ENCODE assay signal across 22 mouse cellular contexts in the genomic region with DNA sequence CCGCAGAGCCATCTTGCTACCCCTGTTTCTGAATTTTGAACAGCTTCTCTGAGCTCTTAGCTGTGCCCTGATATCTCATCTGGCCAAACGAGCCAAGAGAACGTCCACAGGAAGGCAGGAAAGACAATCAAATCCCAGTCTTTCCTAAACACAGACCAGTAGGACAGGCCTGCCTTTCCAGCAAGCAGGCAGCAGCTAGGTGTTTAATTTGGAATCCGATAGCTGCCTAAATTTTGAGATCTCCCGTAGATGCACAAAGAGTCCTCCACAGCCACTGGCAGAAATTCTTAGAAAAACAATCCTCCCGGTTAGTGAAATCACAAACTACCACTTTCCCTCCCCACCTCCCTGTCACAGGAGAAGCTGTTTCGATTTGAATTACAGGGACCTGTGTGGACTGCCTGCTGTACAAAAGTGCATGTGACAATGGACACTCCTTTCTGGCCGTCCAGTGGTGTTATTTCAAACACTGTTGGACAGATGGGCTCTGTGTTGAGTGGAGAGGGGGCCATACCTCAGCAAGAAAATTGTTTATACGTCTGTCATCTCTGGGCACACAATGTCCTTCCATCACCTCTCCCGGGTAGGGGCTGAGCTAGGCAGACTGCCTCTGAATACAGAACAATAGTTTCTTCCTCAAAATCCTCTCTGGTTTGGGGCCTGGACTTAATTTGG. TPM values are rescaled to one million over a fixed set of nuclear protein-coding genes. Genes with fewer than 3 reads are reported as not detected.
DNase-seq lines count a peak whose midpoint lies in the region; ATAC-seq lines count a peak whose summit lies in the region.
"Had no signal": no experiment of that assay in that cellular context is flagged by ENCODE, and none has a peak within 500 bp of the region (broad histone marks: within the 10 kb centered on the region; RNA-seq: fewer than 3 reads in every experiment).

No protein-coding gene starts in this region.

- H3K4me1 ChIP-seq in forebrain, embryonic 10.5 days: peaks cover 48% of the 10 kb centered on the region
- 0 out of 2 replicates have a peak, but pooled peaks cover 4% of the 10 kb centered on the region for H3K4me1 ChIP-seq in forebrain, embryonic 15.5 days
- H3K4me1 ChIP-seq in neural tube, embryonic 11.5 days (ENCODE audit: control insufficient read depth, insufficient read depth, low read length): peaks cover 10% of the 10 kb centered on the region; the same call in 1 of the 2 replicates
- H3K4me1 ChIP-seq in neural tube, embryonic 15.5 days: peaks cover 7% of the 10 kb centered on the region; the same call in 1 of the 2 replicates
- 0 out of 2 replicates have a peak, but pooled peaks cover 14% of the 10 kb centered on the region for H3K4me1 ChIP-seq in hindbrain, embryonic 15.5 days (replicated peaks)
- H3K4me1 ChIP-seq in neural tube, embryonic 13.5 days (replicated peaks): peaks cover 33% of the 10 kb centered on the region
- H3K4me1 ChIP-seq: intestine, embryonic 15.5 days had no signal

- 62% methylated on average over 10 of the region's 10 CpGs for WGBS in forebrain, embryonic 10.5 days
- 52% methylated on average over 10 of the region's 10 CpGs for WGBS in forebrain, embryonic 15.5 days
- WGBS in neural tube, embryonic 11.5 days: 39% methylated on average over 10 of the region's 10 CpGs
- WGBS in neural tube, embryonic 15.5 days: 52% methylated on average over 10 of the region's 10 CpGs
- 52% methylated on average over 10 of the region's 10 CpGs for WGBS in hindbrain, embryonic 15.5 days
- WGBS in neural tube, embryonic 13.5 days: 47% methylated on average over 10 of the region's 10 CpGs

- H3K36me3 ChIP-seq in forebrain, embryonic 10.5 days (replicated peaks): no peaks in the 10 kb centered on the region
- no peaks in the 10 kb centered on the region for H3K36me3 ChIP-seq in forebrain, embryonic 15.5 days
- no peaks in the 10 kb centered on the region for H3K36me3 ChIP-seq in neural tube, embryonic 11.5 days (ENCODE audit: control insufficient read depth, insufficient read depth, low read length)
- no peaks in the 10 kb centered on the region for H3K36me3 ChIP-seq in neural tube, embryonic 15.5 days
- H3K36me3 ChIP-seq in hindbrain, embryonic 15.5 days: no peaks in the 10 kb centered on the region
- no peaks in the 10 kb centered on the region for H3K36me3 ChIP-seq in neural tube, embryonic 13.5 days
- H3K36me3 ChIP-seq: intestine, embryonic 15.5 days had no signal

- peak overlapping the region; percentile 42; the same call in 1 of the 2 replicates for H3K27ac ChIP-seq in forebrain, embryonic 10.5 days
- no peak overlapping the region for H3K27ac ChIP-seq in forebrain, embryonic 15.5 days (replicated peaks)
- H3K27ac ChIP-seq in neural tube, embryonic 11.5 days (ENCODE audit: low read depth, low read length): no peak overlapping the region
- no peak overlapping the region for H3K27ac ChIP-seq in neural tube, embryonic 15.5 days (replicated peaks)
- H3K27ac ChIP-seq in hindbrain, embryonic 15.5 days (replicated peaks): peak overlapping the region; percentile 7; the same call in 1 of the 2 replicates
- H3K27ac ChIP-seq in neural tube, embryonic 13.5 days (replicated peaks): peak overlapping the region; percentile 33; the same call in 1 of the 2 replicates
- H3K27ac ChIP-seq: heart, adult 2 months; intestine, embryonic 15.5 days; left cerebral cortex, adult 2 months had no signal

- no peaks in the 10 kb centered on the region for H3K9me3 ChIP-seq in forebrain, embryonic 10.5 days
- H3K9me3 ChIP-seq in forebrain, embryonic 15.5 days: no peaks in the 10 kb centered on the region
- 0 out of 2 replicates have a peak, but pooled peaks cover 2% of the 10 kb centered on the region for H3K9me3 ChIP-seq in neural tube, embryonic 11.5 days (ENCODE audit: control insufficient read depth, low read length)
- no peaks in the 10 kb centered on the region for H3K9me3 ChIP-seq in neural tube, embryonic 15.5 days (replicated peaks)
- no peaks in the 10 kb centered on the region for H3K9me3 ChIP-seq in hindbrain, embryonic 15.5 days
- no peaks in the 10 kb centered on the region for H3K9me3 ChIP-seq in neural tube, embryonic 13.5 days
- H3K9me3 ChIP-seq: intestine, embryonic 15.5 days had no signal

- no peak for ATAC-seq in forebrain, embryonic 15.5 days (replicated peaks)
- ATAC-seq in neural tube, embryonic 11.5 days (ENCODE audit: insufficient read depth, low FRiP score, low TSS enrichment): peak; percentile 21; the same call in 1 of the 2 replicates
- ATAC-seq in neural tube, embryonic 15.5 days (ENCODE audit: low FRiP score): no peak; the same call in 1 of the 2 replicates
- 0 out of 2 replicates have a peak, but pooled peaks have one; percentile 3 for ATAC-seq in hindbrain, embryonic 15.5 days (ENCODE audit: low FRiP score, low read depth)
- peak; percentile 13; the same call in 1 of the 2 replicates for ATAC-seq in neural tube, embryonic 13.5 days (ENCODE audit: low read depth)
- ATAC-seq: activated CD4-positive, CD25-positive, alpha-beta regulatory T cell, adult 4 months; forebrain, embryonic 16.5 days; intestine, embryonic 15.5 days; liver, postnatal 0 days had no signal

- no peak overlapping the region for H3K4me3 ChIP-seq in forebrain, embryonic 10.5 days
- H3K4me3 ChIP-seq in forebrain, embryonic 15.5 days: no peak overlapping the region
- no peak overlapping the region for H3K4me3 ChIP-seq in neural tube, embryonic 11.5 days (ENCODE audit: low read depth, low read length)
- H3K4me3 ChIP-seq in neural tube, embryonic 15.5 days (replicated peaks): no peak overlapping the region
- H3K4me3 ChIP-seq in hindbrain, embryonic 15.5 days: no peak overlapping the region
- H3K4me3 ChIP-seq in neural tube, embryonic 13.5 days: no peak overlapping the region
- H3K4me3 ChIP-seq: heart, adult 2 months; intestine, embryonic 15.5 days; left cerebral cortex, adult 2 months had no signal

- no peak for DNase-seq in forebrain, embryonic 10.5 days (ENCODE audit: extremely low spot score, low spot score)
- DNase-seq in neural tube, embryonic 11.5 days (ENCODE audit: low spot score): no peak
- no peak for DNase-seq in frontal cortex, adult 2 months (ENCODE audit: extremely low spot score in 1 of 2, low spot score in 1 of 2)
- no peak for DNase-seq in heart, adult 8-10 months (ENCODE audit: low spot score)
- DNase-seq: adrenal gland, postnatal 25 days; cerebellum, adult 9-10 months; gastrocnemius, postnatal 10 days; heart, adult 2 months; heart, postnatal 10 days; liver, postnatal 0 days; lung, postnatal 36 days; right cerebral cortex, postnatal 25 days had no signal

- H3K4me2 ChIP-seq in forebrain, embryonic 15.5 days (replicated peaks): no peak overlapping the region
- H3K4me2 ChIP-seq in neural tube, embryonic 11.5 days (ENCODE audit: low read depth): no peak overlapping the region
- no peak overlapping the region for H3K4me2 ChIP-seq in neural tube, embryonic 15.5 days
- H3K4me2 ChIP-seq in hindbrain, embryonic 15.5 days: no peak overlapping the region
- no peak overlapping the region for H3K4me2 ChIP-seq in neural tube, embryonic 13.5 days
- H3K4me2 ChIP-seq: intestine, embryonic 15.5 days had no signal

- no peak overlapping the region for H3K9ac ChIP-seq in forebrain, embryonic 15.5 days (replicated peaks)
- H3K9ac ChIP-seq in neural tube, embryonic 11.5 days (ENCODE audit: low read length): no peak overlapping the region
- H3K9ac ChIP-seq in neural tube, embryonic 15.5 days (replicated peaks): no peak overlapping the region
- no peak overlapping the region for H3K9ac ChIP-seq in hindbrain, embryonic 15.5 days
- no peak overlapping the region for H3K9ac ChIP-seq in neural tube, embryonic 13.5 days
- H3K9ac ChIP-seq: intestine, embryonic 15.5 days; liver, postnatal 0 days had no signal

- H3K27me3 ChIP-seq in forebrain, embryonic 10.5 days (ENCODE audit: poor library complexity, severe bottlenecking): peaks cover 8% of the 10 kb centered on the region; the same call in 1 of the 2 replicates
- H3K27me3 ChIP-seq in forebrain, embryonic 15.5 days: no peaks in the 10 kb centered on the region
- no peaks in the 10 kb centered on the region for H3K27me3 ChIP-seq in neural tube, embryonic 11.5 days (ENCODE audit: control insufficient read depth, insufficient read depth, low read length)
- H3K27me3 ChIP-seq in neural tube, embryonic 15.5 days (replicated peaks): 0 out of 2 replicates have a peak, but pooled peaks cover 5% of the 10 kb centered on the region
- H3K27me3 ChIP-seq in hindbrain, embryonic 15.5 days: no peaks in the 10 kb centered on the region
- peaks cover 16% of the 10 kb centered on the region for H3K27me3 ChIP-seq in neural tube, embryonic 13.5 days
- H3K27me3 ChIP-seq: intestine, embryonic 15.5 days had no signal

RNA-seq across cellular contexts. Expression of gene Gm5089, which starts 24.2 kb away (rescaled TPM):
- 1.0 and 1.9 TPM in 2 replicates for polyA plus RNA-seq in forebrain, embryonic 10.5 days (2016; fragmentation: Nextera tagmentation; extraction: Ambion mirVana)
- polyA plus RNA-seq in forebrain, embryonic 15.5 days (2015; fragmentation: Nextera tagmentation; extraction: Ambion mirVana): 0.74 and 0.75 TPM in 2 replicates
- polyA plus RNA-seq in neural tube, embryonic 11.5 days (2014; fragmentation: Nextera tagmentation; extraction: Ambion mirVana): 0.23 and 0.35 TPM in 2 replicates
- polyA plus RNA-seq in neural tube, embryonic 15.5 days (2015; fragmentation: Nextera tagmentation; extraction: Ambion mirVana): 0.14 and 0.60 TPM in 2 replicates
- polyA plus RNA-seq in hindbrain, embryonic 15.5 days (2015; fragmentation: Nextera tagmentation; extraction: Ambion mirVana): 2.4 and 2.7 TPM in 2 replicates
- 0.46 and 0.62 TPM in 2 replicates for polyA plus RNA-seq in neural tube, embryonic 13.5 days (2015; fragmentation: Nextera tagmentation; extraction: Ambion mirVana)
- 0.06 and 0.10 TPM in 2 replicates for polyA plus RNA-seq in frontal cortex, adult 2 months (2012; rRNA removed)
- total RNA-seq in heart, adult 8-10 months (2022): not detected
- total RNA-seq: adrenal gland, postnatal 25 days; gastrocnemius, postnatal 10 days; heart, adult 2 months; heart, postnatal 10 days; monocyte, adult 5-6 weeks had no signal
- polyA plus RNA-seq: activated CD4-positive, CD25-positive, alpha-beta regulatory T cell, adult 4 months; heart, adult 2 months; intestine, embryonic 15.5 days; limb, embryonic 14.5 days; liver, postnatal 0 days had no signal

RNA-seq across cellular contexts. Expression of gene Zic5, which starts 38.8 kb away (rescaled TPM):
- 20.7 and 21.5 TPM in 2 replicates for polyA plus RNA-seq in forebrain, embryonic 10.5 days (2016; fragmentation: Nextera tagmentation; extraction: Ambion mirVana)
- 14.2 and 15.2 TPM in 2 replicates for polyA plus RNA-seq in forebrain, embryonic 15.5 days (2015; fragmentation: Nextera tagmentation; extraction: Ambion mirVana)
- 10.3 and 10.8 TPM in 2 replicates for polyA plus RNA-seq in neural tube, embryonic 11.5 days (2014; fragmentation: Nextera tagmentation; extraction: Ambion mirVana)
- 3.9 and 6.2 TPM in 2 replicates for polyA plus RNA-seq in neural tube, embryonic 15.5 days (2015; fragmentation: Nextera tagmentation; extraction: Ambion mirVana)
- polyA plus RNA-seq in hindbrain, embryonic 15.5 days (2015; fragmentation: Nextera tagmentation; extraction: Ambion mirVana): 13.8 and 17.9 TPM in 2 replicates
- polyA plus RNA-seq in neural tube, embryonic 13.5 days (2015; fragmentation: Nextera tagmentation; extraction: Ambion mirVana): 8.4 and 8.6 TPM in 2 replicates
- polyA plus RNA-seq in frontal cortex, adult 2 months (2012; rRNA removed): 2.9 and 3.4 TPM in 2 replicates
- not detected for total RNA-seq in heart, adult 8-10 months (2022)
- total RNA-seq: adrenal gland, postnatal 25 days; gastrocnemius, postnatal 10 days; heart, adult 2 months; heart, postnatal 10 days had no signal
- polyA plus RNA-seq: heart, adult 2 months; intestine, embryonic 15.5 days; liver, postnatal 0 days had no signal

RNA-seq across cellular contexts. Expression of gene Zic2, which starts 48.6 kb away (rescaled TPM):
- 7.0 and 7.3 TPM in 2 replicates for polyA plus RNA-seq in forebrain, embryonic 10.5 days (2016; fragmentation: Nextera tagmentation; extraction: Ambion mirVana)
- polyA plus RNA-seq in forebrain, embryonic 15.5 days (2015; fragmentation: Nextera tagmentation; extraction: Ambion mirVana): 8.4 and 9.3 TPM in 2 replicates
- polyA plus RNA-seq in neural tube, embryonic 11.5 days (2014; fragmentation: Nextera tagmentation; extraction: Ambion mirVana): 6.3 and 7.6 TPM in 2 replicates
- 5.1 and 6.8 TPM in 2 replicates for polyA plus RNA-seq in neural tube, embryonic 15.5 days (2015; fragmentation: Nextera tagmentation; extraction: Ambion mirVana)
- polyA plus RNA-seq in hindbrain, embryonic 15.5 days (2015; fragmentation: Nextera tagmentation; extraction: Ambion mirVana): 11.6 and 12.9 TPM in 2 replicates
- polyA plus RNA-seq in neural tube, embryonic 13.5 days (2015; fragmentation: Nextera tagmentation; extraction: Ambion mirVana): 8.2 and 10.2 TPM in 2 replicates
- polyA plus RNA-seq in frontal cortex, adult 2 months (2012; rRNA removed): 21.3 and 21.5 TPM in 2 replicates
- under 1 TPM in 1 of 4 experiments, not detected in 3; 0.11 TPM for total RNA-seq in heart, adult 8-10 months (2022)
- total RNA-seq: adrenal gland, postnatal 25 days; gastrocnemius, postnatal 10 days; heart, adult 2 months; heart, postnatal 10 days; monocyte, adult 5-6 weeks had no signal
- polyA plus RNA-seq: activated CD4-positive, CD25-positive, alpha-beta regulatory T cell, adult 4 months; intestine, embryonic 15.5 days; liver, postnatal 0 days had no signal

Comparison
In these comparisons a context has a peak if more than half of its experiments do, and no peak if none do; other contexts are left out.
1. H3K27ac ChIP-seq: peak in forebrain, embryonic 10.5 days (single experiment), hindbrain, embryonic 15.5 days (single experiment) and neural tube, embryonic 13.5 days (single experiment); none in forebrain, embryonic 15.5 days (single experiment), neural tube, embryonic 11.5 days (single experiment) and neural tube, embryonic 15.5 days (single experiment).
2. ATAC-seq: peak in neural tube, embryonic 11.5 days (single experiment), hindbrain, embryonic 15.5 days (single experiment) and neural tube, embryonic 13.5 days (single experiment); none in forebrain, embryonic 15.5 days (single experiment) and neural tube, embryonic 15.5 days (single experiment).